Mouse (Mus musculus) liver, embryonic 12.5 days (tissue): ENCODE results near the gene Lpp. TPM values are rescaled to one million over a fixed set of nuclear protein-coding genes. Genes with fewer than 3 reads are reported as not detected.
A peak's percentile ranks its signal among the peaks of the same experiment; 100 is the strongest.

Experiments used
- ATAC-seq: fragments of 200-750 bp; cut with Nextera tagmentation; 2 replicates; pipeline ENCODE4 v1.8.0; 2017; ENCODE audit warnings: moderate number of reproducible peaks, mild to moderate bottlenecking, moderate library complexity
- H3K27ac ChIP-seq: fragments of 300-500 bp; sonication (generic); 2 replicates; pipeline ENCODE4 v1.5.1; 2016; ENCODE audit warnings: mild to moderate bottlenecking
- H3K27me3 ChIP-seq: fragments of 300-500 bp; sonication (generic); replicated peaks from 2 replicates; pipeline ENCODE4 v1.6.1; 2016; ENCODE audit warnings: mild to moderate bottlenecking, moderate library complexity
- H3K36me3 ChIP-seq: fragments of 300-500 bp; sonication (generic); 2 replicates; pipeline ENCODE4 v1.6.1; 2016; ENCODE audit warnings: mild to moderate bottlenecking, moderate library complexity
- H3K4me1 ChIP-seq: fragments of 300-500 bp; sonication (generic); 2 replicates; pipeline ENCODE4 v1.6.1; 2016
- H3K4me2 ChIP-seq: fragments of 300-500 bp; sonication (generic); 2 replicates; pipeline ENCODE4 v1.6.1; 2016; ENCODE audit warnings: mild to moderate bottlenecking, moderate library complexity
- H3K4me3 ChIP-seq: fragments of 300-500 bp; sonication (generic); 2 replicates; pipeline ENCODE4 v1.5.1; 2016; ENCODE audit warnings: mild to moderate bottlenecking, moderate library complexity
- H3K9ac ChIP-seq: fragments of 300-500 bp; sonication (generic); 2 replicates; pipeline ENCODE4 v1.6.1; 2016; ENCODE audit warnings: mild to moderate bottlenecking, moderate library complexity
- H3K9me3 ChIP-seq: fragments of 300-500 bp; sonication (generic); replicated peaks from 2 replicates; pipeline ENCODE4 v1.6.1; 2016; ENCODE audit warnings: mild to moderate bottlenecking, moderate library complexity
- WGBS: fragments of 180-500 bp; shearing (Covaris S2); methylation state at CpG from one replicate; pipeline ENCODE4 v1.1.7; 2016; ENCODE audit not compliant: insufficient replicate concordance; 5-methylcytosine and 5-hydroxymethylcytosine counted together
- polyA plus RNA-seq: library from polyadenylated mRNA; unstranded; fragments of >200 nt; fragmentation: Nextera tagmentation; extraction: Ambion mirVana; gene quantifications from 2 replicates; pipeline ENCODE4 v1.2.1, GENCODE M21; 2016

The Lpp gene
- polyA plus RNA-seq, 1 experiment from 2014 or later, result 9.5 TPM

- Histone ChIP-seq H3K4me2 (no peak overlapping the region), H3K9me3 (0 out of 2 replicates have a peak, but pooled peaks cover 5% of the 10 kb centered on the region), H3K9ac (no peak overlapping the region), H3K36me3 (peaks cover 5% of the 10 kb centered on the region; the same call in 1 of the 2 replicates), H3K27ac (no peak overlapping the region), H3K27me3 (no peaks in the 10 kb centered on the region), H3K4me1 (0 out of 2 replicates have a peak, but pooled peaks cover 4% of the 10 kb centered on the region), H3K4me3 (no peak overlapping the region)
- no peak for ATAC-seq
- WGBS, result 75% methylated on average over 8 of the region's 8 CpGs
Observed at GRCm38 (mm10) chr16:24403733-24404380, 10.6 kb downstream of the Lpp start.

DNA sequence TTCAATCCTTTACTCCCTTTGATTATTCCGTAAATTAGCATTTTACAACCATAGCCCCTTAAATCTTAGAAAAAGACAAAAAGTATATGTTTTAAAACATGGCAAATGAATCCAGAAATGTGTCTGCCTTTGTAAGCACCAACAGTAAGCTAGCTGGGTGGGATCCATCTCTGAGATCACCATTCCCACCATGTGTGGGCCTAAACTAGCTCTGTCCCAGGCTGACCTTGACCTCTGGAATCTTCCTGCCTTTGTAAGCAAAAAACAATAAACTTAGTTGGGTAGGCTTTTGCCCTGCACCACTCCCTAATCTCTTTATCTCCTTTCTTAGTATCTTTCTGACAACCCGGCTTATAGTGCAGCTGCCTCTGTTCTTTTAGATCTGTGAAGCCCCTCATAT is 13.2 kb downstream of the Lpp start:
- Histone ChIP-seq H3K9me3 (0 out of 2 replicates have a peak, but pooled peaks cover 5% of the 10 kb centered on the region), H3K4me3 (no peak overlapping the region), H3K27me3 (no peaks in the 10 kb centered on the region), H3K27ac (no peak overlapping the region), H3K4me1 (no peaks in the 10 kb centered on the region), H3K4me2 (no peak overlapping the region), H3K9ac (no peak overlapping the region), H3K36me3 (peaks cover 5% of the 10 kb centered on the region; the same call in 1 of the 2 replicates)
- 66% methylated on average over 2 of the region's 2 CpGs for WGBS
- no peak for ATAC-seq

DNA sequence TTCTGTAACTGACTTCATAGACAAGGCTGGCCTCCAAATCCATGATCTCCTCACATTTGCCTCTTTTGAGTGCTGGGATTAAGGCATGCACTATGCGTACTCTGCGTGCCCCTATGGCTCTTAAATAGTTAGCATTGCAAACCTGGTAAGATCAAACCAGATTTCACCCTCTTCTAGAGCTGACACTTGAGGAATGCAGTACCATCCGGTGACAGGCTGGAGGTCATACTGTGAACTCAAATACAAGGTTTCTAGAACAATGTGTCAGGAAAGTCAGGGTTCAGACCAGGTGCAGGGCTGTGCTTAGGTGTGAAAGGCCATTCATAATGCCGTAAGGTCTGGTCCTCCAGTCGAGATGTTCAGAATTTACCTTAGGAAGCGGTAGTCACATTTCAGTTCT is 18.0 kb downstream of the Lpp start:
- Histone ChIP-seq H3K9me3 (0 out of 2 replicates have a peak, but pooled peaks cover 5% of the 10 kb centered on the region), H3K27ac (no peak overlapping the region), H3K27me3 (no peaks in the 10 kb centered on the region), H3K4me1 (no peaks in the 10 kb centered on the region), H3K36me3 (0 out of 2 replicates have a peak, but pooled peaks cover 3% of the 10 kb centered on the region), H3K4me2 (no peak overlapping the region), H3K4me3 (no peak overlapping the region), H3K9ac (no peak overlapping the region)
- ATAC-seq, result no peak
- 77% methylated on average over 6 of the region's 6 CpGs for WGBS

DNA sequence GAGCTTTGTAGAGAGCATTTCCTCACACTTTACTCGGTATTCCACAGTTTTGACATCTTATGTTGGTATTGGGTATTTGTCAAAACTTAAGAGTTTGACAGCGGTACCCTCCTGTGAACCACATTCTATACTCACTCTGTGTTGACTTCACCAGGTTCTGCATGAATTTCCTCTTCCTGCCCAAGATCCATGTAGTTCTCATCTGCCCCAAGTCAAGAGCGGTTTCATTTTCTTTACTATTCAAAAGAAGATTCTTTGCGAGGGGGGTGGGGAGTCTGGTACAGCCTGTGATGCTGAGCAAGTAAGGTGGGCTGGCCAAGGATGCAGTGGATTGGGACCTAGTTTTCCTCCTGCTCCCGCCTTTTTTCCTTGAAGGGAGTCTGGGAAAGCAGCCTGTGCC is 18.9 kb downstream of the Lpp start:
- Histone ChIP-seq H3K4me1 (no peaks in the 10 kb centered on the region), H3K36me3 (0 out of 2 replicates have a peak, but pooled peaks cover 3% of the 10 kb centered on the region), H3K4me3 (no peak overlapping the region), H3K9me3 (no peaks in the 10 kb centered on the region), H3K27me3 (no peaks in the 10 kb centered on the region), H3K4me2 (no peak overlapping the region), H3K27ac (no peak overlapping the region), H3K9ac (no peak overlapping the region)
- WGBS, result 71% methylated on average over 5 of the region's 5 CpGs
- ATAC-seq, result no peak

- Histone ChIP-seq H3K27me3 (no peaks in the 10 kb centered on the region), H3K4me3 (no peak overlapping the region), H3K4me2 (no peak overlapping the region), H3K9me3 (no peaks in the 10 kb centered on the region), H3K4me1 (no peaks in the 10 kb centered on the region), H3K9ac (no peak overlapping the region), H3K27ac (no peak overlapping the region), H3K36me3 (peaks cover 3% of the 10 kb centered on the region; the same call in 1 of the 2 replicates)
- no peak for ATAC-seq
- WGBS, result 66% methylated on average over 4 of the region's 4 CpGs
Observed at GRCm38 (mm10) chr16:24413059-24413458, 19.8 kb downstream of the Lpp start.

- H3K27ac ChIP-seq, result no peak overlapping the region
- no peaks in the 10 kb centered on the region for H3K9me3 ChIP-seq
- 64% methylated on average over 4 of the region's 4 CpGs for WGBS
- no peak overlapping the region for H3K4me2 ChIP-seq
- no peak overlapping the region for H3K9ac ChIP-seq
- no peak overlapping the region for H3K4me3 ChIP-seq
- peaks cover 3% of the 10 kb centered on the region; the same call in 1 of the 2 replicates for H3K36me3 ChIP-seq
- no peak for ATAC-seq
- no peaks in the 10 kb centered on the region for H3K4me1 ChIP-seq
- H3K27me3 ChIP-seq, result no peaks in the 10 kb centered on the region
Observed at GRCm38 (mm10) chr16:24418022-24418421, 24.7 kb downstream of the Lpp start.

- Histone ChIP-seq H3K9ac (no peak overlapping the region), H3K9me3 (no peaks in the 10 kb centered on the region), H3K36me3 (peaks cover 3% of the 10 kb centered on the region; the same call in 1 of the 2 replicates), H3K4me1 (no peaks in the 10 kb centered on the region; the same call in 1 of the 2 replicates), H3K27me3 (no peaks in the 10 kb centered on the region), H3K27ac (no peak overlapping the region), H3K4me2 (no peak overlapping the region), H3K4me3 (no peak overlapping the region)
- 51% methylated on average over 5 of the region's 5 CpGs for WGBS
- ATAC-seq, result no peak
Observed at GRCm38 (mm10) chr16:24420603-24421120, 27.4 kb downstream of the Lpp start.

- no peaks in the 10 kb centered on the region; the same call in 1 of the 2 replicates for H3K4me1 ChIP-seq
- no peak for ATAC-seq
- no peaks in the 10 kb centered on the region for H3K9me3 ChIP-seq
- no peaks in the 10 kb centered on the region for H3K27me3 ChIP-seq
- WGBS, result 69% methylated on average over 4 of the region's 4 CpGs
- H3K4me2 ChIP-seq, result no peak overlapping the region
- H3K4me3 ChIP-seq, result no peak overlapping the region
- H3K36me3 ChIP-seq, result no peaks in the 10 kb centered on the region; the same call in 1 of the 2 replicates
- no peak overlapping the region for H3K27ac ChIP-seq
- H3K9ac ChIP-seq, result no peak overlapping the region
Observed at GRCm38 (mm10) chr16:24421687-24422418, 28.5 kb downstream of the Lpp start.

- Histone ChIP-seq H3K27me3 (no peaks in the 10 kb centered on the region), H3K27ac (no peak overlapping the region), H3K4me2 (no peak overlapping the region), H3K9ac (no peak overlapping the region), H3K9me3 (no peaks in the 10 kb centered on the region), H3K4me3 (no peak overlapping the region), H3K36me3 (no peaks in the 10 kb centered on the region), H3K4me1 (no peaks in the 10 kb centered on the region; the same call in 1 of the 2 replicates)
- WGBS, result 69% methylated on average over 4 of the region's 4 CpGs
- no peak for ATAC-seq
Observed at GRCm38 (mm10) chr16:24423196-24423595, 29.9 kb downstream of the Lpp start.

DNA sequence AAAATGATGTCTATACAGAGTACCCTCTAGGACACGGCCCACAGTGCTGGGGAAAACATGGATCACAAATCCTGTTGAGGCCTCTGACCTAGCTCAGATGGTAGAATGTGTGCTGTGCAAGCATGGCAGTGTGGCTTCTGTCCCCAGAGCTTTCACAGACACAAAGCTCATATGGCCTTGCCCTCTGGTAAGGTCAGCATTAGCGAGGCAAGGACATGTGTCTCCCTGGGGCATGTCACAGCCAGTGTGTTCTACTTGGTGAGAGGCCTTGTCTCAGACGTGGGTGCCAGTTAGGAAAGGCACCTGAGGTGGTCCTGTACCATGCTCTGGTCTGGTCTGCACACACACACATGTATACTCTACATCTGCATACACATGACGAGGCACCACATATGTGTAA is 30.4 kb downstream of the Lpp start:
- Histone ChIP-seq H3K4me1 (no peaks in the 10 kb centered on the region; the same call in 1 of the 2 replicates), H3K36me3 (no peaks in the 10 kb centered on the region), H3K4me3 (no peak overlapping the region), H3K4me2 (no peak overlapping the region), H3K9ac (no peak overlapping the region), H3K27me3 (no peaks in the 10 kb centered on the region), H3K27ac (no peak overlapping the region), H3K9me3 (no peaks in the 10 kb centered on the region)
- 0 out of 2 replicates have a peak, but pooled peaks have one; percentile 18 for ATAC-seq
- WGBS, result 57% methylated on average over 4 of the region's 4 CpGs

GRCm38 (mm10) chr16:24424356-24424977 is 31.2 kb downstream of the Lpp start:
- H3K27me3 ChIP-seq, result no peaks in the 10 kb centered on the region
- no peaks in the 10 kb centered on the region for H3K9me3 ChIP-seq
- H3K4me3 ChIP-seq, result no peak overlapping the region
- no peaks in the 10 kb centered on the region; the same call in 1 of the 2 replicates for H3K4me1 ChIP-seq
- no peak overlapping the region for H3K4me2 ChIP-seq
- no peak for ATAC-seq
- H3K9ac ChIP-seq, result no peak overlapping the region
- H3K36me3 ChIP-seq, result no peaks in the 10 kb centered on the region
- H3K27ac ChIP-seq, result 0 out of 2 replicates have a peak overlapping the region, but pooled peaks have one; percentile 25
- 57% methylated on average over 12 of the region's 12 CpGs for WGBS
